Mouse (Mus musculus) CH12.LX (cell line): ENCODE data around the gene Lpcat3. TPM values are rescaled to one million over a fixed set of nuclear protein-coding genes. Genes with fewer than 3 reads are reported as not detected.

Source experiments
- DNase-seq: peaks from one replicate; pipeline ENCODE4 v3.0.0-alpha.2; 2013; ENCODE audit errors: extremely low read depth
- H3K27ac ChIP-seq: 2 replicates; pipeline ENCODE4 v1.5.1; 2012; ENCODE audit warnings: low read depth, mild to moderate bottlenecking, control low read depth, moderate library complexity; ENCODE audit not compliant: insufficient read depth
- H3K27me3 ChIP-seq: replicated peaks from 2 replicates; pipeline ENCODE3; 2012; ENCODE audit warnings: inconsistent platforms
- H3K36me3 ChIP-seq, 2 experiments: replicated peaks in 1 of 2; 2 replicates each; pipeline versions ENCODE3 to v1.6.1; 2012; ENCODE audit warnings: inconsistent platforms in 1 of 2, low read length in 1 of 2, mild to moderate bottlenecking in 1 of 2, mixed read lengths in 1 of 2, moderate library complexity in 1 of 2; ENCODE audit not compliant: control insufficient read depth in 1 of 2, insufficient read depth in 1 of 2
- H3K4me1 ChIP-seq, 2 experiments: 2 replicates each; pipeline ENCODE4 v1.6.1; 2012; ENCODE audit warnings: inconsistent platforms in 1 of 2, moderate library complexity in 1 of 2; ENCODE audit not compliant: insufficient read depth in 2 of 2, control insufficient read depth in 1 of 2
- H3K4me2 ChIP-seq: 2 replicates; pipeline ENCODE4 v1.6.1; 2012; ENCODE audit warnings: low read depth, mild to moderate bottlenecking, control low read depth; ENCODE audit not compliant: poor library complexity, insufficient read depth, severe bottlenecking
- H3K4me3 ChIP-seq, 3 experiments: fragments of 150-350 bp in 1 of 3; sonication (generic) in 1 of 3; replicated peaks in 1 of 3; 2 replicates each; pipeline versions ENCODE3 to v1.5.1; 2011 to 2012; ENCODE audit warnings: low read depth in 2 of 3, low read length in 2 of 3, mild to moderate bottlenecking in 2 of 3, moderate library complexity in 2 of 3, control low read depth in 1 of 3, improper control_type of control experiment in 1 of 3, inconsistent platforms in 1 of 3, mixed read lengths in 1 of 3; ENCODE audit not compliant: poor library complexity in 1 of 3
- H3K79me2 ChIP-seq: replicated peaks from 2 replicates; pipeline ENCODE4 v1.6.1; 2012; ENCODE audit warnings: mild to moderate bottlenecking, moderate library complexity; ENCODE audit not compliant: control insufficient read depth, poor library complexity, insufficient read depth, severe bottlenecking; ENCODE audit errors: extremely low read depth
- H3K9ac ChIP-seq: 2 replicates; pipeline ENCODE4 v1.6.1; 2012; ENCODE audit warnings: low read depth, mild to moderate bottlenecking, control low read depth, moderate library complexity; ENCODE audit not compliant: insufficient read depth
- H3K9me3 ChIP-seq: replicated peaks from 2 replicates; pipeline ENCODE3; 2012; ENCODE audit warnings: low read length, inconsistent platforms, mixed read lengths
- BHLHE40 ChIP-seq: IDR thresholded peaks from 2 replicates; pipeline ENCODE4 v1.6.1; 2011; ENCODE audit warnings: mild to moderate bottlenecking, low read depth, low read length, improper control_type of control experiment
- CHD1 ChIP-seq: IDR thresholded peaks from 2 replicates; pipeline ENCODE4 v1.6.1; 2012; ENCODE audit warnings: low read depth, low read length, improper control_type of control experiment, inconsistent platforms
- CHD2 ChIP-seq: IDR thresholded peaks from 2 replicates; pipeline ENCODE4 v1.6.1; 2011; ENCODE audit warnings: low read length, improper control_type of control experiment
- CTCF ChIP-seq, 2 experiments: IDR thresholded peaks in 1 of 2; conservative IDR thresholded peaks in 1 of 2; 2 replicates each; pipeline ENCODE4 v1.5.1; 2011 to 2012; ENCODE audit warnings: low read depth in 2 of 2, low read length in 2 of 2, improper control_type of control experiment in 1 of 2, inconsistent platforms in 1 of 2, mild to moderate bottlenecking in 1 of 2, moderate library complexity in 1 of 2
- E2F4 ChIP-seq: IDR thresholded peaks from 2 replicates; pipeline ENCODE4 v1.6.1; 2011; ENCODE audit warnings: low read depth, low read length, improper control_type of control experiment; ENCODE audit not compliant: insufficient replicate concordance
- ELF1 ChIP-seq: IDR thresholded peaks from 2 replicates; pipeline ENCODE4 v1.6.1; 2014; ENCODE audit warnings: low read depth, mild to moderate bottlenecking, inconsistent platforms, low read length, improper control_type of control experiment
- EP300 ChIP-seq: IDR thresholded peaks from 2 replicates; pipeline ENCODE4 v1.6.1; 2011; ENCODE audit warnings: low read length, improper control_type of control experiment
- ETS1 ChIP-seq: conservative IDR thresholded peaks from 2 replicates; pipeline ENCODE4 v1.6.1; 2012; ENCODE audit warnings: low read depth, mild to moderate bottlenecking, inconsistent platforms, low read length, improper control_type of control experiment, moderate library complexity
- GABPA ChIP-seq: IDR thresholded peaks from 2 replicates; pipeline ENCODE4 v1.6.1; 2012; ENCODE audit warnings: low read depth, low read length, improper control_type of control experiment, inconsistent platforms; ENCODE audit not compliant: insufficient replicate concordance
- IRF4 ChIP-seq: IDR thresholded peaks from 2 replicates; pipeline ENCODE4 v1.6.1; 2014; ENCODE audit warnings: low read depth, mild to moderate bottlenecking, inconsistent platforms, low read length, improper control_type of control experiment
- JUN ChIP-seq: IDR thresholded peaks from 2 replicates; pipeline ENCODE4 v1.6.1; 2011; ENCODE audit warnings: low read depth, mild to moderate bottlenecking, low read length, improper control_type of control experiment, moderate library complexity; ENCODE audit not compliant: insufficient read depth
- JUND ChIP-seq: conservative IDR thresholded peaks from 2 replicates; pipeline ENCODE4 v1.6.1; 2011; ENCODE audit warnings: low read depth, low read length, improper control_type of control experiment
- MAFK ChIP-seq: IDR thresholded peaks from 2 replicates; pipeline ENCODE4 v1.6.1; 2011; ENCODE audit warnings: low read length, improper control_type of control experiment; ENCODE audit not compliant: insufficient replicate concordance
- MAX ChIP-seq: IDR thresholded peaks from 2 replicates; pipeline ENCODE4 v1.6.1; 2011; ENCODE audit warnings: low read length, improper control_type of control experiment
- MAZ ChIP-seq: IDR thresholded peaks from 2 replicates; pipeline ENCODE4 v1.6.1; 2012; ENCODE audit warnings: low read depth, mild to moderate bottlenecking, inconsistent platforms, low read length, improper control_type of control experiment, moderate library complexity
- MEF2A ChIP-seq: IDR thresholded peaks from 2 replicates; pipeline ENCODE4 v1.6.1; 2014; ENCODE audit warnings: low read depth, mild to moderate bottlenecking, inconsistent platforms, low read length, improper control_type of control experiment, borderline replicate concordance
- MXI1 ChIP-seq: IDR thresholded peaks from 2 replicates; pipeline ENCODE4 v1.6.1; 2011; ENCODE audit warnings: mild to moderate bottlenecking, low read depth, low read length, improper control_type of control experiment
- MYC ChIP-seq: IDR thresholded peaks from 2 replicates; pipeline ENCODE4 v1.6.1; 2011; ENCODE audit warnings: low read depth, mild to moderate bottlenecking, improper control_type of control experiment, low read length
- NELFE ChIP-seq: IDR thresholded peaks from 2 replicates; pipeline ENCODE4 v1.6.1; 2011; ENCODE audit warnings: low read depth, low read length, improper control_type of control experiment
- NRF1 ChIP-seq: IDR thresholded peaks from 2 replicates; pipeline ENCODE4 v1.6.1; 2014; ENCODE audit warnings: low read depth, mild to moderate bottlenecking, inconsistent platforms, low read length, improper control_type of control experiment, moderate library complexity
- PAX5 ChIP-seq: IDR thresholded peaks from 2 replicates; pipeline ENCODE4 v1.6.1; 2012; ENCODE audit warnings: low read length, inconsistent platforms, mixed read lengths
- POLR2A ChIP-seq: IDR thresholded peaks from 2 replicates; pipeline ENCODE4 v1.6.1; 2011; ENCODE audit warnings: low read depth, mild to moderate bottlenecking, improper control_type of control experiment, low read length
- POLR2AphosphoS2 ChIP-seq: IDR thresholded peaks from 2 replicates; pipeline ENCODE4 v1.6.1; 2011; ENCODE audit warnings: low read depth, low read length, improper control_type of control experiment
- RAD21 ChIP-seq: IDR thresholded peaks from 2 replicates; pipeline ENCODE4 v1.6.1; 2011; ENCODE audit warnings: low read depth, mild to moderate bottlenecking, low read length, improper control_type of control experiment, moderate library complexity
- RCOR1 ChIP-seq: conservative IDR thresholded peaks from 2 replicates; pipeline ENCODE4 v1.6.1; 2012; ENCODE audit warnings: low read depth, mild to moderate bottlenecking, inconsistent platforms, low read length, improper control_type of control experiment
- SIN3A ChIP-seq: IDR thresholded peaks from 2 replicates; pipeline ENCODE4 v1.6.1; 2012; ENCODE audit warnings: low read length, improper control_type of control experiment, inconsistent platforms
- SMC3 ChIP-seq: IDR thresholded peaks from 2 replicates; pipeline ENCODE4 v1.6.1; 2011; ENCODE audit warnings: low read depth, low read length, improper control_type of control experiment
- TBP ChIP-seq: conservative IDR thresholded peaks from 2 replicates; pipeline ENCODE4 v1.6.1; 2011; ENCODE audit warnings: low read depth, low read length, improper control_type of control experiment
- TCF12 ChIP-seq: IDR thresholded peaks from 2 replicates; pipeline ENCODE4 v1.6.1; 2014; ENCODE audit warnings: low read depth, mild to moderate bottlenecking, inconsistent platforms, low read length, improper control_type of control experiment
- UBTF ChIP-seq: IDR thresholded peaks from 2 replicates; pipeline ENCODE4 v1.6.1; 2012; ENCODE audit warnings: low read depth, mild to moderate bottlenecking, inconsistent platforms, low read length, improper control_type of control experiment, moderate library complexity
- USF2 ChIP-seq: conservative IDR thresholded peaks from 2 replicates; pipeline ENCODE4 v1.6.1; 2011; ENCODE audit warnings: low read depth, low read length, improper control_type of control experiment
- ZKSCAN1 ChIP-seq: IDR thresholded peaks from 2 replicates; pipeline ENCODE4 v1.6.1; 2012; ENCODE audit warnings: low read depth, inconsistent platforms, low read length, improper control_type of control experiment, borderline replicate concordance
- ZMIZ1 ChIP-seq: IDR thresholded peaks from 2 replicates; pipeline ENCODE4 v1.6.1; 2012; ENCODE audit warnings: low read depth, mild to moderate bottlenecking, inconsistent platforms, low read length, improper control_type of control experiment
- ZNF384 ChIP-seq: IDR thresholded peaks from 2 replicates; pipeline ENCODE4 v1.6.1; 2012; ENCODE audit warnings: low read depth, low read length, improper control_type of control experiment, inconsistent platforms
- dilution Hi-C: fragments of 300-500 bp; cut with MboI; formaldehyde crosslinking; loops from 2 replicates; pipeline ENCODE4 v1.14.3; 2020; ENCODE audit warnings: low sequenced_read_pairs; ENCODE audit not compliant: extremely low pct_unique_long_range_greater_than_20kb, extremely low pct_ligation_motif_present
- in situ Hi-C: fragments of 300-500 bp; cut with MboI; formaldehyde crosslinking; loops from 3 replicates; pipeline ENCODE4 v1.14.3; 2019; ENCODE audit warnings: low sequenced_read_pairs, low pct_ligation_motif_present, low pct_unique_long_range_greater_than_20kb, mixed read lengths
- polyA plus RNA-seq: library from polyadenylated mRNA; unstranded; fragments of >175 nt; gene quantifications from 2 replicates; pipeline ENCODE4 v1.2.1, GENCODE M21; 2012; ENCODE audit warnings: low read depth; ENCODE audit not compliant: insufficient read length
- total RNA-seq, 2 experiments: library from RNA; depleted of rRNA; stranded (reverse); fragments of 300-350 nt in 1 of 2; fragments of >200 nt in 1 of 2; gene quantifications; 2 replicates each; pipeline ENCODE4 v1.2.3; 2012 to 2014

Lpcat3 gene
- total and polyA plus RNA-seq, 3 experiments = 52.9 to 113 (median 77.0) TPM

GRCm38 (mm10) chr6:124740211-124740887, 77.5 kb downstream of the Lpcat3 start (continued):
- 0 out of 2 replicates have a peak, but pooled peaks have one; percentile 21 for TF ChIP-seq ZNF384
- peak; percentile 69 for TF ChIP-seq SIN3A
- no peak for TF ChIP-seq GABPA

GRCm38 (mm10) chr6:124740888-124741761, 78.3 kb downstream of the Lpcat3 start, which contains the start of gene Grcc10:
Gene Grcc10 (minus strand): TSS chr6:124741374.
- H3K4me3 ChIP-seq = peak within 1 kb of the TSS; percentile 62 to 74 (median 70)
- DNase-seq = peak; percentile 99
- H3K9me3 ChIP-seq = no peaks in the 10 kb centered on the region
- H3K79me2 ChIP-seq = no peaks in the 10 kb centered on the region
- no peaks in the 10 kb centered on the region for H3K27me3 ChIP-seq
- H3K36me3 ChIP-seq = peaks cover 18 to 23% of the 10 kb centered on the region in 2 experiments
- peak within 1 kb of the TSS; percentile 90 for H3K9ac ChIP-seq
- dilution Hi-C loops = no loop called here
- peaks cover 31 to 79% of the 10 kb centered on the region in 2 experiments for H3K4me1 ChIP-seq
- in situ Hi-C loops = no loop called here
- H3K27ac ChIP-seq = peak within 1 kb of the TSS; percentile 98
- H3K4me2 ChIP-seq = peak within 1 kb of the TSS; percentile 76
- TF ChIP-seq EP300 = peak; percentile 62; the same call in 1 of the 2 replicates
- TF ChIP-seq IRF4 = peak; percentile 85; the same call in 1 of the 2 replicates
- peak; percentile 99 for TF ChIP-seq NELFE
- no peak; the same call in 1 of the 2 replicates for TF ChIP-seq SMC3
- peak; percentile 100 for TF ChIP-seq POLR2AphosphoS2
- TF ChIP-seq NRF1 = 0 out of 2 replicates have a peak, but pooled peaks have one; percentile 47
- TF ChIP-seq PAX5 = no peak
- TF ChIP-seq GABPA = no peak
- TF ChIP-seq POLR2A = peak; percentile 100
- peak; percentile 75 for TF ChIP-seq TCF12
- peak; percentile 47; the same call in 1 of the 2 replicates for TF ChIP-seq USF2
- TF ChIP-seq CHD2 = peak; percentile 95
- TF ChIP-seq ETS1 = peak; percentile 97
- TF ChIP-seq CTCF (conservative IDR thresholded peaks at IDR 0.05 in 1 of 2, IDR thresholded peaks at IDR 0.05 in 1 of 2; ENCODE audit: low read depth in 2 of 2, low read length in 2 of 2) = no peak
- TF ChIP-seq ZMIZ1 = peak; percentile 100
- peak; percentile 89; the same call in 1 of the 2 replicates for TF ChIP-seq MYC
- peak; percentile 99 for TF ChIP-seq MAZ
- peak; percentile 82 for TF ChIP-seq MAX
- peak; percentile 89 for TF ChIP-seq MAFK
- TF ChIP-seq MEF2A = peak; percentile 83
- TF ChIP-seq ZKSCAN1 = no peak
- TF ChIP-seq ZNF384 = peak; percentile 99
- TF ChIP-seq E2F4 = peak; percentile 83; the same call in 1 of the 2 replicates
- peak; percentile 89 for TF ChIP-seq RCOR1
- TF ChIP-seq CHD1 = no peak
- TF ChIP-seq UBTF = peak; percentile 93
- peak; percentile 84 for TF ChIP-seq BHLHE40
- peak; percentile 100 for TF ChIP-seq TBP
- TF ChIP-seq JUND = peak; percentile 82; the same call in 1 of the 2 replicates
- no peak; the same call in 1 of the 2 replicates for TF ChIP-seq RAD21
- peak; percentile 87 for TF ChIP-seq MXI1
- TF ChIP-seq ELF1 = peak; percentile 93
- TF ChIP-seq JUN = peak; percentile 53; the same call in 1 of the 2 replicates
